Mouse (Mus musculus) G1E-ER4 (cell line): ENCODE measurements around the gene Slc24a4. TPM values are rescaled to one million over a fixed set of nuclear protein-coding genes. Genes with fewer than 3 reads are reported as not detected.

Experiments
- GATA1 ChIP-seq: IDR thresholded peaks from one replicate; pipeline ENCODE4 v1.8.0; 2012; ENCODE audit warnings: low read length, inconsistent platforms
- polyA plus RNA-seq: library from polyadenylated mRNA; stranded (reverse); fragments of >175 nt; gene quantifications from 2 replicates; pipeline ENCODE4 v1.2.3, GENCODE M21; 2012

The Slc24a4 gene
- polyA plus RNA-seq, 1 experiment: not detected

DNA sequence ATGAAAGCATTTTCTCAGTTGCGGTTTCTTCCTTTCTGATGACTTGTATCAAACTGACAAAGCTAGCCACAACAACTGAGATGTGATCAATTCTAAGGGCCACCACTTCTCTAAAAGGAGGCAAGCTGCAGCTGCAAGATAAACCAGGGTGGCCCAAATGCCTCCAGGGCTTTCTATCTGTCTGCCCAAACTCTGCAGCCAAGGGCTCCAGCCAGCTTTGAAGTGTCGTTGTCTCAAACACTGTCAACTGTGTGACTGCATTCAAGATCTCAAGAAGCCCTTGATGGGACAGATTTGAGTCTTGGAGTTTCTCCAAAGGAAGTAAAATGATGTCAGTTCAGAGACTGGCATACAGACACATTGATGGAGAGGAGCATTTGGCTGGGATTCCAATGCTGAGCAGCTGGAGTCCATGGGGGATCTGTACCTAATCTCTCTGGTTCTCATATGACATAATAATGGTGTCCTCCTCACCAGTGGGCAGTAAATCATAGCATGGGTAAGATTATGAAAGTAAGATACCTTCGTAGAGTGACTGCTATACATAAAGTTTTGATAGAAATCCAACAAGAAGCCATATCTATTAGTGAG lies 130.1 kb downstream of the Slc24a4 start:
- TF ChIP-seq GATA1: no peak

DNA sequence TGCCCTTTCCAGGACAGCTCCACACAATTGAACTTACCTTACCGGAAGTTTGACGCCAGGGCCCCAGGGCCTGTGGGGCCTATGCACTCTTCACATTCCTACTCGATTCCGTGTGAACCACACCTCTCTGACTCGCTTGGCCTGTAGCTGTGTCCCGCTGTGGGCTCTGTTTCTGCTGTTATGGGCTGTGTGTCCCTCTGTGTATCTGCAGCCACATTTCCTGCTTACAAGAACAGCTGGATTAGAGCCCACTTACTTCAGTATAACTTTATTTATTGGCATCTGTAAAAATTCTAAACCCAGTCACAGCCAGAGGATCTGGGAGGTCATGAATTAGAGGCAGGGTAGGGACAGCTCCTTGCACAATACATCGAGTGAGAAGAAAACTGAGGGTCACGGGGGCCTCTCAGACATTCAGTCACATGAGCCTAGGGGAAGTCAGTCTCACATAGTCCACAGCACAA lies 133.4 kb downstream of the Slc24a4 start:
- TF ChIP-seq GATA1: no peak

DNA sequence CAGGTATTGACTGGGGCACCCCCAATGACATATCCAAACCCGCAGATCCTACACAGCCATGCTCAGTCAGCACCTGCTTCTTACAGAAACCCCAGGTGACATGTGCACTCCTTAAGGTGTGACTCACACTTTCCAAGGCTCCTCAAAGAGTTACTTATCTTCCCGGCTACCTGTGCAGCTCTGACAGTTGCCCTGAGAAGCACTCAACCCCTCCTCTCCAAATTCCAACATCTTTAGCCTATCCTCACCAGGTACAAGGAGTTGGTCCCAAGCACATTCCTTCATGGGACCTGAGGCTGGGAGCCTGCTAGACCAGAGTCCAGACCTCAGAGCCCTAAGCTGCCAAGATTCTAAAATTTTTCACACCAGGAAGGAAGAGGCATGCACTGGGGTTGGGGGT lies 134.3 kb downstream of the Slc24a4 start:
- no peak for TF ChIP-seq GATA1

DNA sequence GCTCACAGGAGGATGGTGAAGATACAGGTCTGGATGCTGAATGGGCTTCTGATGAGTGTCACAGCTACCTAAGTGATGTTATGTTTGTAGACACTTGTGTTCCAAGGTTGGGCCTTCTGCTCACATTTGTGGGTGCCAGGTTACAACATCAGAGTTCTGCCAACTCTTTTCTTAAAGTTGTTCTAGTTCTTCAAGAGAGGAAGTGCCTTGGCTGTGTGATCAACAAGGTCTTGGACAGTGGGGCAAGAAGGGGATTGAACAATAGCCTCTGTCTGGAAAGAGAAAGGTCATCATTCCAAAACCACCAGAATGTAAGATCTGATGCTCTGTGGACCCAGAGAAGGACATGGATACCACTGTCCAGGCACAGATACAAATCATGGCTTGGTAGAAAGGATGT lies 134.7 kb downstream of the Slc24a4 start:
- TF ChIP-seq GATA1: no peak

DNA sequence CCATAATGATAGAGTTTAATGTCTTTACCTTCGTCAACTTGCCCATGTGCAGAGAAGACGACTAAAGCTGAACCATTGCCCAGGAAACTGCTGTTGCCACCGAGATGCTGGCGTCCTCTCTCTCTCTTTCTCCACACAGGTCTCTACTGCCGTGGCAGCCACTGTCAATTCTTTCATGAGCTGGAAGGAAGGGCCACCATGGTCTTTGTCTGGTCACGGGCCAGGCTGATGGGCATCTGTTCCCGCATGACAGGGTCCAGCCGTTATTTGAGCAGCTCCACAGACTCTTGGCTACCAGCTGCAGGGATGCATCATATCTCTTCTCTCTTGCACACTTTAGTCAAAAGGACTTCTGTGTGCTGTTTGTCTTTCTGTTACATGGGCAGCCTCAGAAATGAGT lies 137.9 kb downstream of the Slc24a4 start:
- no peak for TF ChIP-seq GATA1

DNA sequence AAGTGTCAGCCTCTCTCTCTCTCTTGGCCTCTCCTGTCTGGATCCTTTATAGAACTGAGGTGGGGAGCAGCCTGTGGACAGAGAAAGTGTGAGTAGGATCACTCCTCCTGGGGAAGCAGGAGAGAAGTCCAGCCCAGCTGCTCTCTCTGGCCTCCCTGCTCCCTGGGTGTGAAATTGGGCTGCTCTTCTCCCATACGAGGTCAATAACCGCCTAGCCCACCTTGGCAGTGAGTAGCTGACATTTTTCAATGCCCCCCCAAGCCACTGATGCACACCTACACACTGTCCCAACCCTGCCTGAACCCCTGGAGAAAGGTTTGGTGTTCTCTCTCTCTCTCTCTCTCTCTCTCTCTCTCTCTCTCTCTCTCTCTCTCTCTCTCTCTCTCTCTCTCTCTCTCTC lies 140.6 kb downstream of the Slc24a4 start:
- no peak for TF ChIP-seq GATA1

DNA sequence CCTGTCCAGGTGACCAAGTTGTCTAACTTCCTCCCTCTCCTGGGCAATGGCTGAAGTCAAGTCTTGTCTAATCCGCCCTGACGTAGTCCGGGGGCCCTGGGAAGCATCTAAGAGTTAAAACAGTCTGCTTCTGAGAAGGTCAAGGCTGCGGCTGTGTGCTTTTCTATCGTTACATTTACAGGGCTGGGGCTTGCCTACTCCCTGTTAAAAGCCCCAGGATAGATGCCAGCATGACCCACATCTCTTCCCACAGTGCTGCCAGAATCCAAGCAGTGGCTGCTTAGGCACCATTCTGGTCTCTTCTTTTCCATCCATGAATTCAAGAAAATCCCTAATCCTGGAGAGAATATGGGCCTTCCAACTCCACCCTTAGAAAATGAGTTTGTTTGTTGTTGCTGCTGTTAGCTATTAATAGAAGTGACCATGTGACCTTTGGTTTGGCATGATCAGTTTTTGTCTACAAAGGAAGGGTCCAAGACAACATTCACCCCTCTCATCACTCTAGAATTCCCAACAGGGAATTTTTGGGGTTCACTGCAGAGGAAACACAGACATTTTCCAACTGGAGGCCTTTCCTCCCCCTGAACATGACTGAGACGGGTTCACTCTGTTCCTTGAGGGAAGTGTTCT lies 142.4 kb downstream of the Slc24a4 start:
- TF ChIP-seq GATA1: no peak

DNA sequence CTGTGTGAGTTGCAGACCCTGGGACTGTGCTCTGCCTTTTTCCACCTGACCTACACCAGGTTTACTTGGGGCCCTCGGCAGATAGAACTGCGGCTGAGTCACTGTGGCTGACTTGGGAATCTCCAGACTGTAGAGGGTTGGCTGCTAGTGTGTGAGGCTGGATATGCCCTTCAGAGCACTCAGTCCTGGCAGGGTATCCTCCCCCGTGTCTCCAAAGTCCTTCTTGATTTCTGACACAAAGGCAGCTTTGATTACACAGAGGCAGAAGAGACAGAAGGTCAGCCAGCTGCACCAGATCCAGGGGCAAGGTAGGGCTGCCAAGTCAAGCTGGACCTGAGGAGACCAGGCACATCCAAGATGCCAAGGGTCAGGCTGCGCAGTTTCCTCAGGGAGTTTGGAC lies 142.9 kb downstream of the Slc24a4 start:
- TF ChIP-seq GATA1: no peak

DNA sequence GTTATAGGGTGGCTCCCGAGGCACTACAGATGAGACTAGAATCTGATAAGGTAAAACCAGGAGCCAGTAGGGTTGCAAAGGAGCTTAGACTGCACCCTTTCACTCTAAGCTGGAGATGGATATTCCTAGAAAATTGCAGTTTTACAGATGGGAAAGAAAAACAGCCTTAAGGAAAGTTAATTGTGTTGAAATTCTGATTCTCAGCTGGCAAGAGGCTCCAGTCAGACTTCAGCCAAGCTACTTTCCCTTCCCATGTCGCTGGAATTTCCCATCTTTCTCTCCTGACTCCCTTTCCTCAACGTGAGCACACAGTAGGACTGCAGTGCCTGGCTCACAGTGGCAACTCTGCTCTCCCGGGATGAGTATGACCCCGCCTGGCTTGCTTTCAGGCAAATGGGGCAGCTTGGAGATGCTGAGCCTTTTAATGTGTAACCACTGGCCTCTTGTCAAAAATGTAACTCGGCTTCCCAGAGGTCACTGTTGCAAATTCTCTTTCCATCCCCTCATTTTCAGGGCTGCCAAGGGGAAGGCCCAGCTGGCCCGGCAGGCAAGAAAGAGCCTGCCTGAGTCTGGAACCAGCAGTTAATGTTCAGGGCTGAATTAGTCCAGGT lies 147.4 kb downstream of the Slc24a4 start:
- TF ChIP-seq GATA1: no peak

DNA sequence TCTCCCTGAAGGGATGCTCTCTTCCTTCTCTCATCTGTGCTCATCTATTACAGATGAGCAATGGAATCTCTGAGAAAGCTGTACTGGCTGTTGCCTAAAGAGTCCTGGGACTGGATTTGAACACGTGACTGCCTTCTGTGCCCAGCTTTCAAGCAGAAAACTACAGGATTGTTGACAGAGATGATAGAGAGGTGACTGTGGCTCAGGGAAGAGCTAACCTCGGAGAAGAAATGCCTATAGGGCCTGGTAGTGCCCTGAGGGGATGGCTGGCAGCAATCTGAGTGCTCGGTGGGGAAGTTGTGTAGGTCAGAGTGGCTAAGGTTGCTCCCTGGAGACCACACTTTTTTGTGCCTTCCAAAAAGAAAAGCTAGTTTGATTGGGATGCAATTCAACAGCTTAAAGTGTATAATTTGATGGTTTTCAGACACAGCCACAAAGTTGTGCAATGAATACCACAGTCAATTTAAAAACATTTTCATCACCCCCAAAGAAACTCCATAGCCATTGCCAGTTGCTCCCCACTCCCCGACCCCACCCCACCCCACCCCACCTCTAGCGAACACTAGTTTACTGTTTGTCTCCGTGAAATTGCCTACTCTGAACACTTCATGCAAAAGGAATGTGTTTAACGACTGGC lies 152.5 kb downstream of the Slc24a4 start:
- TF ChIP-seq GATA1: no peak

DNA sequence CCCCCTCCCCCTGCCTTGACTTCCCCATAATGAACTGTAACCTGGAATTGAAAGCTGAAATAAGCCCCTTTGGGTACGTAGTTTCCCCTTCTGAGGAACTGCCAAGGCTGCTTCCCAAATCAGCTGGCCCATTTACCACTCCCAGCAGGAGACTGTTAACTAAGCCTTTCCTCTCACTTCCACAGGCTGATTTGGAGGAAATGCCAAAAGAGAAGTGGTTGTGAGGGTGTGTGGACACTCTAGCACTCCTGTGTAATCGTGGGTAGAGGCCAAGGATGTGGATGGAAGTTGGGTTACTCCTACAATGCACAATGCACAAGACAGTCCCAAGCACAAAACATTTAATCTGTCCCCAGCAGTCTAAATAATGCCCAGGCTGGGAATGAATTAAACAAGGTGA lies 153.6 kb downstream of the Slc24a4 start:
- no peak for TF ChIP-seq GATA1

DNA sequence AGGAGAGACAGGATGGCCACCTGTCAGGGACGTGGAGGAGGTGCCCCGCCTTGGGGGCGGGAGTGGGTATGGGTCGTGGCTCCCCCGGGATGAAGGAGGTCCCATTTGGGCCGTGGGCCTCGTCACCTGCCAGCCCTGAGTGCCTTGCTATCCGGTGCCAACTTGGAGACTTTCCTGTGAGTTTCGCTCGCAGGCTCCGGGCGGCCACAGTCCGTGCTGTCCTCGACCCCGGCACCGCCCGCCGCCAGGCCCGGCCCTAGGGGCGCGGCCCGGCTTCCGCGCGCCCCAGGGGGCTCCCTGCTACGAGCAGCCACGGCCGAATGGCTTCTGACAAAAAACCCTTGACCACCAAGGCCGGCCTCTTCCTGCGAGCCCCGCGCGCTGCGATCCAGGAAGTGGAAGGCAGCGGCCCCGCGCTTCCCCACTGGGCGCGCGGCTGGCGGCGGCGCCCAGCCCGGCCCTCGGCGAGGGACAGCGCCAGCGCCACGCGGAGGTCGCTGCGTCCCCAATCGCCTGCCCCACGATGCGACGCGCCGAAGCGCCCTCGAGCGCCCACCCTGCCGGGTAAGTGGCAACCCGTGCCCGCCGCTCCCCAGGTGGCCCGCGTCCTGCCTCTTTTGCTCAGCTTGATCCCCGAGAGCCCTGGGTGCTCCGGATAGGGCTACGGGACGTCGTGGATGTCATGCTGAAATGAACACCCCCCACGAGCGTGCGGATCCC lies 154.4 kb downstream of the Slc24a4 start, which contains the start of gene Rin3:
Rin3 (plus strand) TSS at position 286 of the 720 bp plus-strand sequence.
- TF ChIP-seq GATA1: no peak

DNA sequence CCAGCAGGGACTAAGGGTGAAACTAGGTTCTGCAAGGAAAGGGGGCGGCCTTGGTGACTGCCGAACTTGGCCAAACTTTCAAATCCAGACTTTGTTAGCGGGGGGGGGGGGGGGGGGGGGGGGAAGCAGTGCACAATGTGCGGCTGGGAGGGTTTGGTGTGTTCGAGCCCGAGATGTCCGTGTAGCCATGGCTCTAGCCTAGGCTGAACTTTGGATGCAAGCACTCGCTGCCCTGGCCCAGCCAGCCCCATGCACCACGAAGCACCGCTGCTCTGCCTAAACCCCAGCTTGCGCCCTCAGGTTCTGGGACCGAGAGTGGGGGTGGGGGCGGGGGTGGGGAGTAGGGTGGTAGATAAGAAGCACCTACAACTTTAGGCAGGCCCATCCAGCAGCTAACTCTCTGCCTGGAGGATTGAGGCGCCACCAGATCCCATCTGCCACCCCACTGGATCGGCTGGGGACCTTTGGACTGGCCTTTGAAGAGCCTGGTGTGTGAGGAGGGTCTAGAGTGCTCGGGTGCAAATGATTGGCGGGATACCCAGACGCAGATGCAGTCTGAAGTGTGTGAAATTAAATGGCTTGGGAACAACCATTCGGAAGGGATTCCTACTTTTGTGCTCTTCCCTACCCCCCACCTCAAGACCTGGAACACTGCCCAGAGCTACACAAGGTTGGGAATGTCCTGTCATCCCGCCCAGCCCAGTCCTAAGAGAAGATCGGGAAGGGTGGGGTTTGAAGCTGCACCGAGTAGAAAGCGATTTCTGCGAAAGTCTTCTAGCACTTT lies 155.1 kb downstream of the Slc24a4 start:
- no peak for TF ChIP-seq GATA1

DNA sequence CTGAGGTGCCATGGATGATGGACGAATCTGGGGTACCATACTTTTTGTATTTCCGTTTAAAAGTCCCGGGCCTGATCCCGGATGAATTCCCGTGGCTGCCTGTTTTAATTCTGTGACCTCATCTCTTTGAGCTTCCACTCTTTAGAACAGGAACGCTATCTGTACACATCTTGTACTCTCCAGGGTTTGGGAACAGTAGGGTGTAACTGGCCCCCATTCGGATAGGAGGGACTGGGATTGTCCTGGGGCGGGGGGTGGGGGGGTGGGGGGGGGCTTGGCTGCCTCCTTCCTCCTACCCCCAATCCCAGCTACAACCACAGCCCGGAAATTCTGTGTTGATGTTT lies 155.7 kb downstream of the Slc24a4 start:
- no peak for TF ChIP-seq GATA1

DNA sequence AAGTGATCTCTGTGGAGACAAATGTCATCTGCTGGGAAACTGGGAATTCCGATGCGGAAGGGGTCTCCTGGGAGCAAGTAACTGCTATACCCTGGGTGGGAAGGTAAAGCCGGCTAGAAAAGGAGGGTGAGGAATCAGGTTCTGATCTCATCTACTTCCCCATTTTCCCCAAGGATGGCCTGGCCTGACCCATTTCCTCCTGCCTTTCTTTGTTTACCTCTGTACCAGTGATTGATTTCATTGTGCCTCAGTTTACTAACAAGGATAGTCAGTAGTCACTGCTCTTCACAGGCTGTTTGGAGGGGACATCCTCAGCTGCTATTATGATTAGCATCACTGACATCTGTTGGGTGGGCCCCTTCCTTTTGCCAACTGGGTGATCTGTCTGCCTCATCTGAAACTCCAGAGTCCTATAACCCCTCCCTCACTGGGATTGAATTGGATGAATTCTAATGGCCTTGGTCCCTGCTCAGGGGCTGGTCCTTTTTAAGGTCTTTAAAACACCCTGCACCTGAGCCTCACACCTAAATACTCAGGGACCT lies 156.2 kb downstream of the Slc24a4 start:
- TF ChIP-seq GATA1: no peak
